Mouse (Mus musculus) liver, embryonic 16.5 days (tissue): ENCODE results near the gene AU018091. TPM values are rescaled to one million over a fixed set of nuclear protein-coding genes. Genes with fewer than 3 reads are reported as not detected.

Experiments
- ATAC-seq: fragments of 200-750 bp; cut with Nextera tagmentation; 2 replicates; pipeline ENCODE4 v1.8.0; 2017; ENCODE audit warnings: low read depth, mild to moderate bottlenecking, moderate number of reproducible peaks, moderate library complexity
- H3K27ac ChIP-seq: fragments of 300-500 bp; sonication (generic); 2 replicates; pipeline ENCODE4 v1.5.1; 2014; ENCODE audit warnings: mild to moderate bottlenecking, low read length
- H3K27me3 ChIP-seq: fragments of 300-500 bp; sonication (generic); 2 replicates; pipeline ENCODE4 v1.6.1; 2014; ENCODE audit warnings: low read depth, low read length, mixed read lengths; ENCODE audit not compliant: control insufficient read depth, insufficient read depth
- H3K36me3 ChIP-seq: fragments of 300-500 bp; sonication (generic); 2 replicates; pipeline ENCODE4 v1.6.1; 2014; ENCODE audit warnings: mild to moderate bottlenecking; ENCODE audit not compliant: control insufficient read depth, insufficient read depth
- H3K4me1 ChIP-seq: fragments of 300-500 bp; sonication (generic); 2 replicates; pipeline ENCODE4 v1.6.1; 2014; ENCODE audit warnings: low read depth, low read length, mixed read lengths; ENCODE audit not compliant: control insufficient read depth
- H3K4me2 ChIP-seq: fragments of 300-500 bp; sonication (generic); 2 replicates; pipeline ENCODE4 v1.6.1; 2014; ENCODE audit warnings: low read depth, low read length, mixed read lengths
- H3K4me3 ChIP-seq: fragments of 300-500 bp; sonication (generic); 2 replicates; pipeline ENCODE4 v1.5.1; 2014; ENCODE audit warnings: low read depth, mild to moderate bottlenecking, low read length
- H3K9ac ChIP-seq: fragments of 300-500 bp; sonication (generic); 2 replicates; pipeline ENCODE4 v1.6.1; 2014; ENCODE audit warnings: low read depth, low read length
- H3K9me3 ChIP-seq: fragments of 300-500 bp; sonication (generic); replicated peaks from 2 replicates; pipeline ENCODE4 v1.6.1; 2016; ENCODE audit warnings: low read length; ENCODE audit not compliant: control insufficient read depth
- WGBS: fragments of 180-500 bp; shearing (Covaris S2); extraction: QIAGEN DNeasy Blood & Tissue Kit; methylation state at CpG from one replicate; pipeline ENCODE4 v1.1.7; 2014; ENCODE audit not compliant: insufficient replicate concordance; 5-methylcytosine and 5-hydroxymethylcytosine counted together
- polyA plus RNA-seq: library from polyadenylated mRNA; unstranded; fragments of >200 nt; fragmentation: Nextera tagmentation; extraction: Ambion mirVana; gene quantifications from 2 replicates; pipeline ENCODE4 v1.2.1, GENCODE M21; 2015

The AU018091 gene
- polyA plus RNA-seq, 1 experiment from 2014 or later = not detected

DNA sequence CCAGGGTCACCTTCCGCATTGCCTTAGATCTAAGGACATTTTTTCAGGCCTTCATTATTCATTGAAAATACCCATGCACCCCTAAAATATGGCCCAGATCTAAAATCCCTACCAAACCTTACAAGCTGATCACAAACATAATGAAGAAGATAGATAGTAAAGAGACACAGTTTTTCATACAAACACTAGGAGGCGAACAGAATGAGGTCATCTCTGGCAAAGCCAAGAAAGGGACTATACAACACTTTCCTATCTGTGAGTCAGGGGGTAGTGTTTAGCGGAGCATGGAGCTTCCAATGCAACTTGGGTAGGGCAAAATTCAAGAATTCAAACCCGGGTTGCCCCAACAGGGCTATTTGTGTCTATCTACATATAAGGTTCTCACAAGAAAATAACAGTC lies 35.6 kb upstream of the AU018091 start:
- H3K27ac ChIP-seq = no peak overlapping the region
- H3K27me3 ChIP-seq = no peaks in the 10 kb centered on the region
- H3K4me3 ChIP-seq = no peak overlapping the region
- WGBS = 60% methylated on average over 4 of the region's 4 CpGs
- H3K4me1 ChIP-seq = no peaks in the 10 kb centered on the region
- no peak for ATAC-seq
- H3K9me3 ChIP-seq = no peaks in the 10 kb centered on the region
- H3K36me3 ChIP-seq = no peaks in the 10 kb centered on the region
- H3K4me2 ChIP-seq = no peak overlapping the region
- no peak overlapping the region for H3K9ac ChIP-seq

DNA sequence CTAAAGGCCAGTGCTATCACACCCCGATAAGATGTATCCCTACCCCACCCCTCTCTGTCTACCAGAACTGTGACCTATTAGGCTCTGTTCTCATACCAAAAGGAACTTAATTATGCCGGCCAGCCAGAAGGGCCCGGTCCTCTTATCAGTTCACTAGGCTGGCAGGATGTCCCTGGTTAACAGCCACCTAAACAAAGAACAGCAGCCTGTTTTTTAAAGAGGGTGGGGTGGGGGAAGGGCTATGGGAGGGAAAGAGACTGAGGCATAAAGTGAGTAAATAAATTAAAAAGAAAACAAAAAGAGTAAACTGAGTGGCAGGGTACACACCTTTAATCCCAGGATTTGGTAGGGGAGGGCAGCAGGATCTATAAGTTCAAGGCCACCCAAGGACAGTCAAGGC lies 34.9 kb upstream of the AU018091 start:
- 4% methylated on average over 3 of the region's 3 CpGs for WGBS
- Histone ChIP-seq H3K4me2 (no peak overlapping the region), H3K4me1 (no peaks in the 10 kb centered on the region), H3K36me3 (no peaks in the 10 kb centered on the region), H3K27ac (no peak overlapping the region), H3K9ac (no peak overlapping the region), H3K9me3 (no peaks in the 10 kb centered on the region), H3K4me3 (no peak overlapping the region), H3K27me3 (no peaks in the 10 kb centered on the region)
- ATAC-seq = peak; percentile 32; the same call in 1 of the 2 replicates

DNA sequence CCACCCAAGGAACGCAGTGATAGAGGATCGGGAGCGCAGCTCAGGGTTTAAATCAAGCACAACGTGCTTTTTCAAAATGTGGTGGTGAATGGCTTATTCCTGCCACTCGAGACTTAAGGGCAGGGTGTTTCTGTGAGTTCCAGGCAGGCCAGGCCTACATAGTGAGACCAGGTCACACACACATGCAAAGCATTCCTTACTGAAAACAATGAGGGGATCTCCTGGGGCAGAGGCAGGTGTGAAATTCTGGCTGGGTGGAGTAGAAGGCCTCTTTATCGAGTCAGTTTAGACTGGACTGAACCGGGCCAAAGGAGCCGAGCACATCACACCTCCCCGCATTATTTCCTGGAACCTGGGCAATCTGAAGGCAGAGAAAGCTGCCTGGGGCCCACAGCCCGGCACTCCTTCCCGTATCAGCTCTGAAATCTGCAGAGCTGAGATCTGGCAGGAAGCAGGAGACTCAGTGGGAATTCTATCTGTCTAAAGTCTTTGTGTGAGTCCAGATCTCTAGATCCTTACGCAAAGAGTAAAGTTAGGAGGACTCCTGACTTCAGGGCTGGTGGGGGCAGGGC lies 32.2 kb upstream of the AU018091 start:
- WGBS = 36% methylated on average over 12 of the region's 12 CpGs

DNA sequence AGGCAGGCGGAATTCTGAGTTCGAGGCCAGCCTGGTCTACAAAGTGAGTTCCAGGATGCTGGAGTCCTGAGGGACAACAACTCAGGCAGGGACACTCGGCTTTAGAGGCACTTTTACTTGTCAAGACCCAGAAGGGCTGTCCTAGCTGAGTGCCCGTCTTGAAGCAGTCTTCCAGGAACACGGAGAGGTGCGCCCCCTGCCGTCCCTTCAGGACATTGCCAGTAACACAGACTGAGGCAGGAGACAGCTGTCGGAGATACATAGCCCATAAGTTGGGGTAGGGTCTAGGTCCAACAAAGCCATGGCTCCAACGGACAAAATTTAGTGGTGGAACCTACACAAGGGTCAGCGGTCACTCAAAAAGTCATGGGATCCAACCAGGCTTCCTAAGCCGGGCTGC lies 29.9 kb upstream of the AU018091 start:
- WGBS = 33% methylated on average over 11 of the region's 11 CpGs
- ATAC-seq = no peak
- Histone ChIP-seq H3K4me1 (no peaks in the 10 kb centered on the region), H3K27me3 (no peaks in the 10 kb centered on the region), H3K4me2 (no peak overlapping the region), H3K9me3 (no peaks in the 10 kb centered on the region), H3K4me3 (no peak overlapping the region), H3K27ac (no peak overlapping the region), H3K9ac (no peak overlapping the region), H3K36me3 (no peaks in the 10 kb centered on the region)

More for the DNA sequence above, 32.2 kb upstream of the AU018091 start:
- ATAC-seq = no peak
- H3K9ac ChIP-seq = no peak overlapping the region
- H3K27ac ChIP-seq = no peak overlapping the region
- no peak overlapping the region for H3K4me3 ChIP-seq
- H3K27me3 ChIP-seq = no peaks in the 10 kb centered on the region
- H3K36me3 ChIP-seq = no peaks in the 10 kb centered on the region
- no peak overlapping the region for H3K4me2 ChIP-seq
- H3K9me3 ChIP-seq = no peaks in the 10 kb centered on the region
- H3K4me1 ChIP-seq = no peaks in the 10 kb centered on the region

DNA sequence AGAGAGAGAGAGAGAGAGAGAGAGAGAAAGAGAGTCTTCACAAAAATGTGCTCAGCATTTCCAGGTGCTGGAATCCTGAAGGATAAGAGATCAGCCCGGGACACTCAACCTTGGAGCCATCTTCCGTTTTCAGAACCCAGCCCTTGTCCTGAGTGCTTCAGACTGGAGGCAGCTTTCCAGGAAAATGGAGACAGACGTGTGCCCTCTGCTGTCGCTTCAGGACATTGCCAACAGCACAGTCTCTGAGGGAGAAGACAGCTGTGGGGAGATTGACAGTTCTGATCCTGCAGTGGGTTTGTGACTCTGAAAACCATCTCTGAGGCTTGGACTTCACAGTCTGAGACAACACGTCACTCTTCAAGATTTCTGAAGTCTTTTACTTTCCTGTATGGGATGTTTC lies 26.8 kb upstream of the AU018091 start:
- H3K4me1 ChIP-seq = no peaks in the 10 kb centered on the region
- WGBS = 59% methylated on average over 5 of the region's 5 CpGs
- no peak for ATAC-seq
- no peak overlapping the region for H3K27ac ChIP-seq
- H3K27me3 ChIP-seq = no peaks in the 10 kb centered on the region
- H3K36me3 ChIP-seq = no peaks in the 10 kb centered on the region
- no peak overlapping the region for H3K4me2 ChIP-seq
- H3K4me3 ChIP-seq = no peak overlapping the region
- H3K9me3 ChIP-seq = no peaks in the 10 kb centered on the region
- H3K9ac ChIP-seq = no peak overlapping the region

DNA sequence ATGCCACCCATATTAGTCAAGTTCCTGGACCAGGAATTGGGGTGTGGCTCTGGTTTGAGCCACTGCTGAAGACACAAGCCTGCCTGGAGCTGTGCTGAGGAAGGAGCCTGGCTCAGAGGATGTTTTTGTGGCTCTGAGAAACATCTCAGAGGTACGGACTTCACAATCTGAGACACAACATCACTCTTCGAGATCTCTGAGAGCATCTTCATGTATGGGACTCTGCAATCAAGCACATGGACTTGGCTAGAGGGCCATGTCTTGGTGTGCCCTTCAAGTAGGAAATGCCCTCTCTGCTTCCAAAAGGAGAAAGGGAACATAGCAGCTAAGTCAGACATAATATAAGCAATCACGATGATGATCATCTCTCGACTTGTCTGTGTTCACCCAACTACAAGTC lies 25.5 kb upstream of the AU018091 start:
- H3K36me3 ChIP-seq = no peaks in the 10 kb centered on the region
- no peak overlapping the region for H3K27ac ChIP-seq
- H3K27me3 ChIP-seq = no peaks in the 10 kb centered on the region
- H3K9ac ChIP-seq = no peak overlapping the region
- no peak overlapping the region for H3K4me2 ChIP-seq
- H3K4me1 ChIP-seq = no peaks in the 10 kb centered on the region
- 72% methylated on average over 4 of the region's 4 CpGs for WGBS
- no peaks in the 10 kb centered on the region for H3K9me3 ChIP-seq
- no peak for ATAC-seq
- H3K4me3 ChIP-seq = no peak overlapping the region

DNA sequence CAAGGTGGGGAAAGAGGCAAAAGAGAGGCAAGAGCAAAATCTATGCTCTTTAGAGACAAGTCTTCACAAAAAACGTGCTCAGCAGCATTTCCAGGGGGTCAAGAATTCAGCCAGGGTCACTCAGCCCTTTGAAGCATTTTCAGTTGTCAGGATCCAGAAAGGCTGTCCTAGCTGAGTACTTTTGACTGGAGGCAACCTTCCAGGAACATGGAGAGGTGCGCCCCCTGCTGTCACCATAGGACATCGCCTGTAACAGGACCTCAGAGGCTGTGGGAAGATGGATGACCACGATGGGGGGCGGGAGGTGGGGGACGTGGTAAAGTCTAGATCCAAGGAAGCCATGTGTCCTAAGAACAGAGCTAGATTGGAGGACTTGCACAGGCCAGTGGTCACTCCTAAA lies 24.9 kb upstream of the AU018091 start:
- no peaks in the 10 kb centered on the region for H3K36me3 ChIP-seq
- WGBS = 8% methylated on average over 6 of the region's 6 CpGs
- no peaks in the 10 kb centered on the region for H3K4me1 ChIP-seq
- H3K9ac ChIP-seq = no peak overlapping the region
- no peaks in the 10 kb centered on the region for H3K27me3 ChIP-seq
- no peaks in the 10 kb centered on the region for H3K9me3 ChIP-seq
- ATAC-seq = no peak
- H3K4me2 ChIP-seq = no peak overlapping the region
- no peak overlapping the region for H3K4me3 ChIP-seq
- H3K27ac ChIP-seq = no peak overlapping the region

DNA sequence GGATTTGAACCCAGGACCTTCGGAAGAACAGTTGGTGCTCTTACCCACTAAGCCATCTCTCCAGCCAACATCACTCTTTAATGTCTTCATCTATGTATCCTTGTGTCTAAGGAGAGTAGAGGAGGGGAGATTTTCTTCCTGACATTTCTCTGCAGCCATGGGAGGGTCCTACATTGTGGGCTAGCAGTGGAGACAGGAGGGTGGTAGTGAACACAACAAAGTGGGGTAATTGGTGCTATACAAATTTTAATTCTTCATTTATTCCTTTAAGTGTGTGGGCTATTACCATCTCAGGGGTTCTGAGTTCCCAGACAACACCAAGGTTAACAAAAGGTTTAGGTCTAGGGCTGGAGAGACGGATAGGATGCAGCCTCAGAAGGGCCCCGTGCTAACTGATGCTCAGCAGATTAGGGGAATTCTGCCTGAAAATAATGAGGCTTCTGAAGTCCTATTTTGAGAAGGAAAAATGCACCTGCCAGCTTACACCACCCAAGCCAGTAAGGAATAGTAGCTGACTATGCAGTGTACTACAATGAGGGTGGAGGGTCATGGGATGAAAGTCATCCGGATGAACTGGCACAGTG lies 24.1 kb upstream of the AU018091 start:
- no peak overlapping the region for H3K4me3 ChIP-seq
- H3K27me3 ChIP-seq = no peaks in the 10 kb centered on the region
- H3K27ac ChIP-seq = no peak overlapping the region
- H3K36me3 ChIP-seq = no peaks in the 10 kb centered on the region
- no peak overlapping the region for H3K4me2 ChIP-seq
- 56% methylated on average over 4 of the region's 4 CpGs for WGBS
- H3K9me3 ChIP-seq = no peaks in the 10 kb centered on the region
- H3K9ac ChIP-seq = no peak overlapping the region
- no peak for ATAC-seq
- no peaks in the 10 kb centered on the region for H3K4me1 ChIP-seq

DNA sequence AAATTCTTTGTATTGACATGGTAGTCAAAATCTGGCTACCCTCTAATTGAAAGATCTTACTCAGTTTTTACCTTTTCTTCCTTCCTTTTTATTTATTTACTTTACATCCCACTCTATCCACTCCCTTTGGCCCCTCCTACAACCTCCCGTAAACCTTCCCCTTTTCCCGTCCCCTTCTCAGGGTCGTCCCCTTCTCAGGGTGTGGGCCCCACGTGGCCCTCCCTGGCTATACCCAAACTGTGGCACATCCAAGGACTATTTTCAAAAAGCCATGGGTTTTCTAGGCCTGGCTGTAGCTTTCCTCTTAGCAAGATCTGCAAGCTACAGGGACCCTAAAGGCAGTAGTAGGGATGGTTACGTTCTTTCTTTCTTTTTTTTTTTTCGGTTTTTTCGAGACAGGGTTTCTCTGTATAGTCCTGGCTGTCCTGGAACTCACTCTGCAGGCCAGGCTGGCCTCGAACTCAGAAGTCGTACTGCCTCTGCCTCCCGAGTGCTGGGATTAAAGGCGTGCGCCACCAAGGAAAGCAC lies 23.0 kb upstream of the AU018091 start:
- Histone ChIP-seq H3K27me3 (no peaks in the 10 kb centered on the region), H3K4me2 (no peak overlapping the region), H3K9ac (no peak overlapping the region), H3K27ac (no peak overlapping the region), H3K9me3 (no peaks in the 10 kb centered on the region), H3K36me3 (no peaks in the 10 kb centered on the region), H3K4me3 (no peak overlapping the region), H3K4me1 (no peaks in the 10 kb centered on the region)
- WGBS = 64% methylated on average over 12 of the region's 12 CpGs
- ATAC-seq = no peak
